Mouse (Mus musculus) gastrocnemius, postnatal 36 days (tissue): ENCODE measurements around the gene Gm21953. TPM values are rescaled to one million over a fixed set of nuclear protein-coding genes. Genes with fewer than 3 reads are reported as not detected.
"Not testable (repeated sequence)": the region's sequence is repeated elsewhere in the genome, so short reads cannot be mapped to it uniquely, and the experiment has no call there.

Experiments used
- DNase-seq, 2 experiments: peaks; one replicate each; pipeline ENCODE4 v3.0.0; 2022
- intact Hi-C: fragments of 180-260 bp; cut with DNase I; formaldehyde crosslinking; loops from one replicate; pipeline ENCODE4 v1.15.1; 2025
- long read RNA-seq, 2 experiments: library from polyadenylated mRNA; stranded (forward); transcript quantifications; one replicate each; pipeline ENCODE4 v2.0.0; 2021
- total RNA-seq, 2 experiments: library from RNA; stranded (reverse); gene quantifications; 2 replicates each; pipeline ENCODE4 v1.2.3; 2021

The Gm21953 gene
- total RNA-seq, result not detected
- long read RNA-seq, experiment 1, result 0 reads
- long read RNA-seq, experiment 2, result 0 reads

GRCm38 (mm10) chr4:42293967-42294366 is at the start of gene Gm21953:
Gm21953 (plus strand) TSS chr4:42294267.
- intact Hi-C loops, result not testable (repeated sequence)

GRCm38 (mm10) chr4:42255467-42255866 is 38.6 kb upstream of the Gm21953 start, which contains the start of gene Ccl21b:
Ccl21b (plus strand) TSS chr4:42255767.
- DNase-seq, intact Hi-C loops: not testable (repeated sequence)

More at GRCm38 (mm10) chr4:42293967-42294366, at the start of gene Gm21953:
- not testable (repeated sequence) for DNase-seq

GRCm38 (mm10) chr4:42318034-42318433 is 24.0 kb downstream of the Gm21953 start, which contains the start of gene Fam205a3:
Fam205a3 (plus strand) TSS chr4:42318334.
- intact Hi-C loops, DNase-seq: not testable (repeated sequence)

Other genes with a start within 250 kb of the Gm21953 start
- gene Gm3893, start 203.1 kb upstream of the Gm21953 start, total RNA-seq, result not detected
- gene Gm13304, start 179.4 kb upstream of the Gm21953 start, total RNA-seq, result 10 to 100 TPM in 1 of 2 experiments, 1 to 10 TPM in 1; 6.7 to 11.9 TPM
- gene Gm13306, start 140.8 kb upstream of the Gm21953 start, total RNA-seq, result not detected
- gene Gm13305, start 125.7 kb upstream of the Gm21953 start, total RNA-seq, result under 1 TPM in 1 of 2 experiments, not detected in 1; 0.74 TPM
- gene Gm10600, start 53.6 kb upstream of the Gm21953 start, total RNA-seq, result under 1 TPM; 0.74 to 0.92 TPM
- gene Ccl21b, start 38.5 kb upstream of the Gm21953 start, total RNA-seq, result not detected
- not detected for gene Fam205a3, start 24.1 kb downstream of the Gm21953 start, total RNA-seq
- not detected for gene Gm21586, start 145.1 kb downstream of the Gm21953 start, total RNA-seq
- gene Gm2163, start 172.5 kb downstream of the Gm21953 start, total RNA-seq, result not detected
- gene Fam205a2, start 233.9 kb downstream of the Gm21953 start, total RNA-seq, result not detected